Mouse (Mus musculus): ENCODE results near the gene Tnik. TPM values are rescaled to one million over a fixed set of nuclear protein-coding genes. Genes with fewer than 3 reads are reported as not detected.

Gene Tnik
- polyA plus RNA-seq, 1 experiment from 2014 or later: 29.8 TPM

- H3K27me3 ChIP-seq (ENCODE audit: control insufficient read depth, insufficient read depth, low read length): no peaks in the 10 kb centered on the region
- no peaks in the 10 kb centered on the region for H3K9me3 ChIP-seq (ENCODE audit: control insufficient read depth, low read depth, low read length)
- no peak overlapping the region for H3K4me3 ChIP-seq (ENCODE audit: low read depth, low read length)
- WGBS: 58% methylated on average over 11 of the region's 11 CpGs
- no peak for ATAC-seq (ENCODE audit: insufficient number of reproducible peaks, insufficient read depth, low FRiP score, low read depth)
- H3K4me2 ChIP-seq (replicated peaks; ENCODE audit: low read depth, low read length): no peak overlapping the region
- peaks cover 6% of the 10 kb centered on the region; the same call in 1 of the 2 replicates for H3K4me1 ChIP-seq (ENCODE audit: control insufficient read depth, insufficient read depth, low read length)
- H3K9ac ChIP-seq (replicated peaks; ENCODE audit: low read depth, low read length): no peak overlapping the region
- H3K36me3 ChIP-seq (ENCODE audit: control insufficient read depth, insufficient read depth, low read length): no peaks in the 10 kb centered on the region
- H3K27ac ChIP-seq (ENCODE audit: low read length): no peak overlapping the region
Observed at GRCm38 (mm10) chr3:28544345-28544869, 281.4 kb downstream of the Tnik start.

GRCm38 (mm10) chr3:28547965-28548730 is 285.1 kb downstream of the Tnik start:
- Histone ChIP-seq H3K27me3 (ENCODE audit: control insufficient read depth, insufficient read depth, low read length) (no peaks in the 10 kb centered on the region), H3K4me1 (ENCODE audit: control insufficient read depth, insufficient read depth, low read length) (peaks cover 12% of the 10 kb centered on the region; the same call in 1 of the 2 replicates), H3K9me3 (ENCODE audit: control insufficient read depth, low read depth, low read length) (no peaks in the 10 kb centered on the region), H3K36me3 (ENCODE audit: control insufficient read depth, insufficient read depth, low read length) (no peaks in the 10 kb centered on the region), H3K4me3 (ENCODE audit: low read depth, low read length) (no peak overlapping the region), H3K9ac (replicated peaks; ENCODE audit: low read depth, low read length) (no peak overlapping the region), H3K27ac (ENCODE audit: low read length) (no peak overlapping the region), H3K4me2 (replicated peaks; ENCODE audit: low read depth, low read length) (no peak overlapping the region)
- no peak for ATAC-seq (ENCODE audit: insufficient number of reproducible peaks, insufficient read depth, low FRiP score, low read depth)
- WGBS: 40% methylated on average over 10 of the region's 10 CpGs

GRCm38 (mm10) chr3:28549391-28549790 is 286.4 kb downstream of the Tnik start:
- Histone ChIP-seq H3K27me3 (ENCODE audit: control insufficient read depth, insufficient read depth, low read length) (no peaks in the 10 kb centered on the region), H3K36me3 (ENCODE audit: control insufficient read depth, insufficient read depth, low read length) (no peaks in the 10 kb centered on the region), H3K9me3 (ENCODE audit: control insufficient read depth, low read depth, low read length) (no peaks in the 10 kb centered on the region), H3K27ac (ENCODE audit: low read length) (no peak overlapping the region), H3K4me3 (ENCODE audit: low read depth, low read length) (no peak overlapping the region), H3K4me2 (replicated peaks; ENCODE audit: low read depth, low read length) (no peak overlapping the region), H3K9ac (replicated peaks; ENCODE audit: low read depth, low read length) (no peak overlapping the region), H3K4me1 (ENCODE audit: control insufficient read depth, insufficient read depth, low read length) (peaks cover 12% of the 10 kb centered on the region; the same call in 1 of the 2 replicates)
- no peak for ATAC-seq (ENCODE audit: insufficient number of reproducible peaks, insufficient read depth, low FRiP score, low read depth)
- 28% methylated on average over 6 of the region's 6 CpGs for WGBS

- Histone ChIP-seq H3K9me3 (ENCODE audit: control insufficient read depth, low read depth, low read length) (no peaks in the 10 kb centered on the region), H3K4me2 (replicated peaks; ENCODE audit: low read depth, low read length) (no peak overlapping the region), H3K4me3 (ENCODE audit: low read depth, low read length) (no peak overlapping the region), H3K27me3 (ENCODE audit: control insufficient read depth, insufficient read depth, low read length) (no peaks in the 10 kb centered on the region), H3K27ac (ENCODE audit: low read length) (no peak overlapping the region), H3K4me1 (ENCODE audit: control insufficient read depth, insufficient read depth, low read length) (peaks cover 12% of the 10 kb centered on the region; the same call in 1 of the 2 replicates), H3K9ac (replicated peaks; ENCODE audit: low read depth, low read length) (no peak overlapping the region), H3K36me3 (ENCODE audit: control insufficient read depth, insufficient read depth, low read length) (no peaks in the 10 kb centered on the region)
- ATAC-seq (ENCODE audit: insufficient number of reproducible peaks, insufficient read depth, low FRiP score, low read depth): no peak
- 43% methylated on average over 6 of the region's 6 CpGs for WGBS
Observed at GRCm38 (mm10) chr3:28550497-28551093, 287.6 kb downstream of the Tnik start.

- ATAC-seq (ENCODE audit: insufficient number of reproducible peaks, insufficient read depth, low FRiP score, low read depth): no peak
- H3K4me1 ChIP-seq (ENCODE audit: control insufficient read depth, insufficient read depth, low read length): peaks cover 12% of the 10 kb centered on the region; the same call in 1 of the 2 replicates
- no peaks in the 10 kb centered on the region for H3K9me3 ChIP-seq (ENCODE audit: control insufficient read depth, low read depth, low read length)
- no peak overlapping the region for H3K9ac ChIP-seq (replicated peaks; ENCODE audit: low read depth, low read length)
- no peaks in the 10 kb centered on the region for H3K36me3 ChIP-seq (ENCODE audit: control insufficient read depth, insufficient read depth, low read length)
- H3K27me3 ChIP-seq (ENCODE audit: control insufficient read depth, insufficient read depth, low read length): no peaks in the 10 kb centered on the region
- H3K4me3 ChIP-seq (ENCODE audit: low read depth, low read length): no peak overlapping the region
- 71% methylated on average over 1 of the region's 1 CpGs for WGBS
- H3K4me2 ChIP-seq (replicated peaks; ENCODE audit: low read depth, low read length): no peak overlapping the region
- no peak overlapping the region for H3K27ac ChIP-seq (ENCODE audit: low read length)
Observed at GRCm38 (mm10) chr3:28551756-28552155, 288.7 kb downstream of the Tnik start.

- no peak overlapping the region for H3K4me2 ChIP-seq (replicated peaks; ENCODE audit: low read depth, low read length)
- no peak for ATAC-seq (ENCODE audit: insufficient number of reproducible peaks, insufficient read depth, low FRiP score, low read depth)
- WGBS: 74% methylated on average over 9 of the region's 9 CpGs
- H3K36me3 ChIP-seq (ENCODE audit: control insufficient read depth, insufficient read depth, low read length): no peaks in the 10 kb centered on the region
- no peaks in the 10 kb centered on the region for H3K27me3 ChIP-seq (ENCODE audit: control insufficient read depth, insufficient read depth, low read length)
- H3K27ac ChIP-seq (ENCODE audit: low read length): no peak overlapping the region
- 0 out of 2 replicates have a peak, but pooled peaks cover 5% of the 10 kb centered on the region for H3K4me1 ChIP-seq (ENCODE audit: control insufficient read depth, insufficient read depth, low read length)
- H3K9me3 ChIP-seq (ENCODE audit: control insufficient read depth, low read depth, low read length): no peaks in the 10 kb centered on the region
- H3K9ac ChIP-seq (replicated peaks; ENCODE audit: low read depth, low read length): no peak overlapping the region
- H3K4me3 ChIP-seq (ENCODE audit: low read depth, low read length): no peak overlapping the region
Observed at GRCm38 (mm10) chr3:28554934-28555333, 291.9 kb downstream of the Tnik start.

- no peak overlapping the region for H3K4me2 ChIP-seq (replicated peaks; ENCODE audit: low read depth, low read length)
- H3K9me3 ChIP-seq (ENCODE audit: control insufficient read depth, low read depth, low read length): no peaks in the 10 kb centered on the region
- no peak overlapping the region for H3K9ac ChIP-seq (replicated peaks; ENCODE audit: low read depth, low read length)
- no peak overlapping the region for H3K4me3 ChIP-seq (ENCODE audit: low read depth, low read length)
- no peaks in the 10 kb centered on the region for H3K4me1 ChIP-seq (ENCODE audit: control insufficient read depth, insufficient read depth, low read length)
- ATAC-seq (ENCODE audit: insufficient number of reproducible peaks, insufficient read depth, low FRiP score, low read depth): no peak
- H3K36me3 ChIP-seq (ENCODE audit: control insufficient read depth, insufficient read depth, low read length): no peaks in the 10 kb centered on the region
- WGBS: 48% methylated on average over 7 of the region's 7 CpGs
- no peak overlapping the region for H3K27ac ChIP-seq (ENCODE audit: low read length)
- no peaks in the 10 kb centered on the region for H3K27me3 ChIP-seq (ENCODE audit: control insufficient read depth, insufficient read depth, low read length)
Observed at GRCm38 (mm10) chr3:28555795-28556570, 293.0 kb downstream of the Tnik start.

GRCm38 (mm10) chr3:28558328-28558871 is 295.4 kb downstream of the Tnik start:
- ATAC-seq (ENCODE audit: insufficient number of reproducible peaks, insufficient read depth, low FRiP score, low read depth): no peak
- H3K4me2 ChIP-seq (replicated peaks; ENCODE audit: low read depth, low read length): no peak overlapping the region
- no peak overlapping the region for H3K27ac ChIP-seq (ENCODE audit: low read length)
- no peaks in the 10 kb centered on the region for H3K36me3 ChIP-seq (ENCODE audit: control insufficient read depth, insufficient read depth, low read length)
- WGBS: 46% methylated on average over 4 of the region's 4 CpGs
- no peak overlapping the region for H3K4me3 ChIP-seq (ENCODE audit: low read depth, low read length)
- H3K9ac ChIP-seq (replicated peaks; ENCODE audit: low read depth, low read length): no peak overlapping the region
- H3K4me1 ChIP-seq (ENCODE audit: control insufficient read depth, insufficient read depth, low read length): no peaks in the 10 kb centered on the region
- no peaks in the 10 kb centered on the region for H3K9me3 ChIP-seq (ENCODE audit: control insufficient read depth, low read depth, low read length)
- H3K27me3 ChIP-seq (ENCODE audit: control insufficient read depth, insufficient read depth, low read length): no peaks in the 10 kb centered on the region

Measured in stomach, embryonic 14.5 days (tissue).